Mouse (Mus musculus) CH12.LX (cell line): ENCODE measurements around the gene Nr1h4. TPM values are rescaled to one million over a fixed set of nuclear protein-coding genes. Genes with fewer than 3 reads are reported as not detected.

ENCODE experiments used
- DNase-seq: peaks from one replicate; pipeline ENCODE4 v3.0.0-alpha.2; 2013; ENCODE audit errors: extremely low read depth
- H3K27ac ChIP-seq: 2 replicates; pipeline ENCODE4 v1.5.1; 2012; ENCODE audit warnings: low read depth, mild to moderate bottlenecking, control low read depth, moderate library complexity; ENCODE audit not compliant: insufficient read depth
- H3K27me3 ChIP-seq: replicated peaks from 2 replicates; pipeline ENCODE3; 2012; ENCODE audit warnings: inconsistent platforms
- H3K36me3 ChIP-seq, 2 experiments: replicated peaks in 1 of 2; 2 replicates each; pipeline versions ENCODE3 to v1.6.1; 2012; ENCODE audit warnings: inconsistent platforms in 1 of 2, low read length in 1 of 2, mild to moderate bottlenecking in 1 of 2, mixed read lengths in 1 of 2, moderate library complexity in 1 of 2; ENCODE audit not compliant: control insufficient read depth in 1 of 2, insufficient read depth in 1 of 2
- H3K4me1 ChIP-seq, 2 experiments: 2 replicates each; pipeline ENCODE4 v1.6.1; 2012; ENCODE audit warnings: inconsistent platforms in 1 of 2, moderate library complexity in 1 of 2; ENCODE audit not compliant: insufficient read depth in 2 of 2, control insufficient read depth in 1 of 2
- H3K4me2 ChIP-seq: 2 replicates; pipeline ENCODE4 v1.6.1; 2012; ENCODE audit warnings: low read depth, mild to moderate bottlenecking, control low read depth; ENCODE audit not compliant: poor library complexity, insufficient read depth, severe bottlenecking
- H3K4me3 ChIP-seq, 3 experiments: fragments of 150-350 bp in 1 of 3; sonication (generic) in 1 of 3; replicated peaks in 1 of 3; 2 replicates each; pipeline versions ENCODE3 to v1.5.1; 2011 to 2012; ENCODE audit warnings: low read depth in 2 of 3, low read length in 2 of 3, mild to moderate bottlenecking in 2 of 3, moderate library complexity in 2 of 3, control low read depth in 1 of 3, improper control_type of control experiment in 1 of 3, inconsistent platforms in 1 of 3, mixed read lengths in 1 of 3; ENCODE audit not compliant: poor library complexity in 1 of 3
- H3K79me2 ChIP-seq: replicated peaks from 2 replicates; pipeline ENCODE4 v1.6.1; 2012; ENCODE audit warnings: mild to moderate bottlenecking, moderate library complexity; ENCODE audit not compliant: control insufficient read depth, poor library complexity, insufficient read depth, severe bottlenecking; ENCODE audit errors: extremely low read depth
- H3K9ac ChIP-seq: 2 replicates; pipeline ENCODE4 v1.6.1; 2012; ENCODE audit warnings: low read depth, mild to moderate bottlenecking, control low read depth, moderate library complexity; ENCODE audit not compliant: insufficient read depth
- H3K9me3 ChIP-seq: replicated peaks from 2 replicates; pipeline ENCODE3; 2012; ENCODE audit warnings: low read length, inconsistent platforms, mixed read lengths
- E2F4 ChIP-seq: IDR thresholded peaks from 2 replicates; pipeline ENCODE4 v1.6.1; 2011; ENCODE audit warnings: low read depth, low read length, improper control_type of control experiment; ENCODE audit not compliant: insufficient replicate concordance
- EP300 ChIP-seq: IDR thresholded peaks from 2 replicates; pipeline ENCODE4 v1.6.1; 2011; ENCODE audit warnings: low read length, improper control_type of control experiment
- JUND ChIP-seq: conservative IDR thresholded peaks from 2 replicates; pipeline ENCODE4 v1.6.1; 2011; ENCODE audit warnings: low read depth, low read length, improper control_type of control experiment
- MAFK ChIP-seq: IDR thresholded peaks from 2 replicates; pipeline ENCODE4 v1.6.1; 2011; ENCODE audit warnings: low read length, improper control_type of control experiment; ENCODE audit not compliant: insufficient replicate concordance
- MAZ ChIP-seq: IDR thresholded peaks from 2 replicates; pipeline ENCODE4 v1.6.1; 2012; ENCODE audit warnings: low read depth, mild to moderate bottlenecking, inconsistent platforms, low read length, improper control_type of control experiment, moderate library complexity
- MEF2A ChIP-seq: IDR thresholded peaks from 2 replicates; pipeline ENCODE4 v1.6.1; 2014; ENCODE audit warnings: low read depth, mild to moderate bottlenecking, inconsistent platforms, low read length, improper control_type of control experiment, borderline replicate concordance
- NELFE ChIP-seq: IDR thresholded peaks from 2 replicates; pipeline ENCODE4 v1.6.1; 2011; ENCODE audit warnings: low read depth, low read length, improper control_type of control experiment
- POLR2A ChIP-seq: IDR thresholded peaks from 2 replicates; pipeline ENCODE4 v1.6.1; 2011; ENCODE audit warnings: low read depth, mild to moderate bottlenecking, improper control_type of control experiment, low read length
- POLR2AphosphoS2 ChIP-seq: IDR thresholded peaks from 2 replicates; pipeline ENCODE4 v1.6.1; 2011; ENCODE audit warnings: low read depth, low read length, improper control_type of control experiment
- RAD21 ChIP-seq: IDR thresholded peaks from 2 replicates; pipeline ENCODE4 v1.6.1; 2011; ENCODE audit warnings: low read depth, mild to moderate bottlenecking, low read length, improper control_type of control experiment, moderate library complexity
- RCOR1 ChIP-seq: conservative IDR thresholded peaks from 2 replicates; pipeline ENCODE4 v1.6.1; 2012; ENCODE audit warnings: low read depth, mild to moderate bottlenecking, inconsistent platforms, low read length, improper control_type of control experiment
- dilution Hi-C: fragments of 300-500 bp; cut with MboI; formaldehyde crosslinking; loops from 2 replicates; pipeline ENCODE4 v1.14.3; 2020; ENCODE audit warnings: low sequenced_read_pairs; ENCODE audit not compliant: extremely low pct_unique_long_range_greater_than_20kb, extremely low pct_ligation_motif_present
- in situ Hi-C: fragments of 300-500 bp; cut with MboI; formaldehyde crosslinking; loops from 3 replicates; pipeline ENCODE4 v1.14.3; 2019; ENCODE audit warnings: low sequenced_read_pairs, low pct_ligation_motif_present, low pct_unique_long_range_greater_than_20kb, mixed read lengths
- polyA plus RNA-seq: library from polyadenylated mRNA; unstranded; fragments of >175 nt; gene quantifications from 2 replicates; pipeline ENCODE4 v1.2.1, GENCODE M21; 2012; ENCODE audit warnings: low read depth; ENCODE audit not compliant: insufficient read length
- total RNA-seq, 2 experiments: library from RNA; depleted of rRNA; stranded (reverse); fragments of 300-350 nt in 1 of 2; fragments of >200 nt in 1 of 2; gene quantifications; 2 replicates each; pipeline ENCODE4 v1.2.3; 2012 to 2014

Nr1h4 gene
- total and polyA plus RNA-seq, 3 experiments: not detected

DNA sequence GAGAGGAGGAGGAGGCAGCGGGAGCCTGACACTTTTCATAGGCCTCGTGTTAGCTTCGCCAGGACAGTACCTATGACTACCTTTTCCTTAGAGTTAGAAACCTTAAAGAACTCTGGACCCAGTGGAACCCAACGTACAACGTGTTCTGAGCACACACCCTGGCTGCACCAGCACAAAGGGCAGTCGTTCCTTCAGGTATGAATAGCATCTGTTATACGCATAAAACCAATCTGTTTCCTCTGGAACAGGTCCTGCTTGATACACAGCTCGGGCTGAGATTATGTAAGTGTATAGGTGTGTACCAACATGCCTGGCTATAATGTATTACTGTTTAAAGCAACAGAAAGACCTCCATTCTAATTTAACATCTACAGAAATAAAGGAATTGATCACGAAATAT is 109.2 kb downstream of the Nr1h4 start:
- DNase-seq: no peak
- H3K27ac ChIP-seq: no peak overlapping the region
- in situ Hi-C loops (no loop called here), dilution Hi-C loops (no loop called here)
- no peaks in the 10 kb centered on the region for H3K9me3 ChIP-seq
- no peak overlapping the region for H3K4me2 ChIP-seq
- H3K36me3 ChIP-seq: peaks cover 29 to 84% of the 10 kb centered on the region in 2 experiments
- no peak overlapping the region for H3K4me3 ChIP-seq
- H3K27me3 ChIP-seq: no peaks in the 10 kb centered on the region
- no peak for TF ChIP-seq JUND
- no peak for TF ChIP-seq RCOR1
- TF ChIP-seq MAZ: no peak
- no peak for TF ChIP-seq POLR2AphosphoS2
- TF ChIP-seq MEF2A: no peak
- TF ChIP-seq NELFE: no peak
- TF ChIP-seq MAFK: no peak
- 0 out of 2 replicates have a peak, but pooled peaks cover 2% of the 10 kb centered on the region for H3K79me2 ChIP-seq
- no peaks in the 10 kb centered on the region for H3K4me1 ChIP-seq
- H3K9ac ChIP-seq: no peak overlapping the region

- Histone ChIP-seq H3K4me1 (no peaks in the 10 kb centered on the region), H3K4me3 (no peak overlapping the region), H3K27ac (no peak overlapping the region), H3K27me3 (no peaks in the 10 kb centered on the region), H3K36me3 (peaks cover 26 to 84% of the 10 kb centered on the region in 2 experiments), H3K9me3 (no peaks in the 10 kb centered on the region), H3K9ac (no peak overlapping the region), H3K79me2 (0 out of 2 replicates have a peak, but pooled peaks cover 2% of the 10 kb centered on the region), H3K4me2 (no peak overlapping the region)
- DNase-seq: no peak
- in situ Hi-C loops: no loop called here
- no peak for TF ChIP-seq RAD21
- TF ChIP-seq POLR2A: no peak
- dilution Hi-C loops: no loop called here
These were observed 110.1 kb downstream of the Nr1h4 start for GRCm38 (mm10) chr10:89423164-89423778.

DNA sequence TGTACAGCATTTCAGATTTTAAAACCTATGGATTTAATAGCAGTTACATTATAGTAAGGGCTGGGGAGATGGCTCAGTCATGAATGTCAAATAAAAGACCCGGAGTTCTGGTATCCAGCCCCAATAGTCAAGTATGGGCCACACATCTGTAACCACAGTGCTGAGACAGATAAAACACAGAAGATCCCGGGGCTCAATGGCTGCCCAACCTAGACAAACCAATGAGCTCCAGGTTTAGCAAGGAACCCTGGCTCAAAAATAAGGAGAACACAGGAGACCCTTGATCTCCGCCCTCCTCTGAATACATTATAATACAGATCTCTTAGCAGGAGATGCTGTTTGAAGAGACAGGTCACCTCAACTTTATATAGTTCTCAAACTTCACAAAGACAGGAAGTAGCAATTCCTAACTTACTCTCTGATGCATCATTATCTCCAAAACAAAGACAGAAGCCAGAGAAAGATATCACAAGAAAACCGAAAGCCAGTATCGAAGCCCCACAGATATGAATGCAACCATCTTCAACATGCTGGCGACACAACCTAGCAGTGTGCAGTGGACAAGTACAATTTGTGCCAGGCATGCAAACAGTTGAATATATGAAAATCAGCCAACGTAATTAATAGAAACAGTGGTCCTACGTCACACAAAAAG is 110.8 kb downstream of the Nr1h4 start:
- Histone ChIP-seq H3K4me1 (no peaks in the 10 kb centered on the region), H3K36me3 (peaks cover 26 to 84% of the 10 kb centered on the region in 2 experiments), H3K4me3 (no peak overlapping the region), H3K27ac (no peak overlapping the region), H3K4me2 (no peak overlapping the region), H3K79me2 (0 out of 2 replicates have a peak, but pooled peaks cover 2% of the 10 kb centered on the region), H3K9me3 (no peaks in the 10 kb centered on the region), H3K27me3 (no peaks in the 10 kb centered on the region), H3K9ac (no peak overlapping the region)
- no peak for DNase-seq
- in situ Hi-C loops (no loop called here), dilution Hi-C loops (no loop called here)
- TF ChIP-seq POLR2A: no peak
- TF ChIP-seq EP300: no peak
- TF ChIP-seq E2F4: no peak
